Mouse (Mus musculus): Measurements from ENCODE around the gene Lipm. TPM values are rescaled to one million over a fixed set of nuclear protein-coding genes. Genes with fewer than 3 reads are reported as not detected.

Lipm gene
- total RNA-seq, 2 experiments from 2014 or later: 0.58 to 0.67 TPM

- intact Hi-C loops (cut with DNase I): no loop called here
- no peak for DNase-seq (ENCODE audit: extremely low spot score in 1 of 2, low spot score in 2 of 2)
These were observed 52.8 kb downstream of the Lipm start for GRCm38 (mm10) chr19:34153263-34154144.

- intact Hi-C loops (cut with DNase I): loop anchor here (10.0 kb wide), 1 partner anchor 142 kb away; no protein-coding TSS in a partner anchor
- DNase-seq (ENCODE audit: extremely low spot score in 1 of 2, low spot score in 2 of 2): no peak
These were observed 62.0 kb downstream of the Lipm start for GRCm38 (mm10) chr19:34162693-34163092.

GRCm38 (mm10) chr19:34165891-34166290, 65.2 kb downstream of the Lipm start, which contains the start of gene Ankrd22:
Gene Ankrd22, minus strand, starts transcription at chr19:34166053.
- DNase-seq (ENCODE audit: extremely low spot score in 1 of 2, low spot score in 2 of 2): no peak
- intact Hi-C loops (cut with DNase I): loop anchor here (10.0 kb wide), 1 partner anchor 139 kb away; no protein-coding TSS in a partner anchor

GRCm38 (mm10) chr19:34166386-34166785, 65.7 kb downstream of the Lipm start:
- intact Hi-C loops (cut with DNase I): loop anchor here (10.0 kb wide), 1 partner anchor 138 kb away; no protein-coding TSS in a partner anchor
- DNase-seq (ENCODE audit: extremely low spot score in 1 of 2, low spot score in 2 of 2): no peak

GRCm38 (mm10) chr19:34167896-34168661, 67.3 kb downstream of the Lipm start:
- DNase-seq (ENCODE audit: extremely low spot score in 1 of 2, low spot score in 2 of 2): no peak
- intact Hi-C loops (cut with DNase I): loop anchor here (10.0 kb wide), 1 partner anchor 137 kb away; no protein-coding TSS in a partner anchor

- intact Hi-C loops (cut with DNase I): loop anchor here (10.0 kb wide), 1 partner anchor 136 kb away; no protein-coding TSS in a partner anchor
- DNase-seq (ENCODE audit: extremely low spot score in 1 of 2, low spot score in 2 of 2): no peak
These were observed 68.4 kb downstream of the Lipm start for GRCm38 (mm10) chr19:34169121-34169520.

GRCm38 (mm10) chr19:34171167-34171566, 70.4 kb downstream of the Lipm start:
- intact Hi-C loops (cut with DNase I): no loop called here
- DNase-seq (ENCODE audit: extremely low spot score in 1 of 2, low spot score in 2 of 2): no peak

Small RNAs within 50 kb of the gene (microRNA-seq; reads per million reads assigned to microRNA genes)
- gene Gm23334: not detected

Other genes starting within 250 kb of the Lipm start
- not detected for gene Lipf, start 139.7 kb upstream of the Lipm start, total RNA-seq (2021)
- under 1 TPM in 1 of 2 experiments, not detected in 1; 0.15 TPM for gene Lipk, start 92.6 kb upstream of the Lipm start, total RNA-seq (2021)
- gene Lipn, start 33.6 kb upstream of the Lipm start, total RNA-seq (2021): not detected
- under 1 TPM in 1 of 2 experiments, not detected in 1; 0.24 TPM for gene Ankrd22, start 65.1 kb downstream of the Lipm start, total RNA-seq (2021)
- gene Stambpl1, start 91.3 kb downstream of the Lipm start, total RNA-seq (2021): 10 to 100 TPM; 16.9 to 18.2 TPM
- 10 to 100 TPM; 17.0 to 17.1 TPM for gene Acta2, start 154.7 kb downstream of the Lipm start, total RNA-seq (2021)
- gene Fas, start 189.7 kb downstream of the Lipm start, total RNA-seq (2021): under 1 TPM in 1 of 2 experiments, not detected in 1; 0.90 TPM